Comparison of ENCODE assay signal across 17 mouse cellular contexts in the genomic region with DNA sequence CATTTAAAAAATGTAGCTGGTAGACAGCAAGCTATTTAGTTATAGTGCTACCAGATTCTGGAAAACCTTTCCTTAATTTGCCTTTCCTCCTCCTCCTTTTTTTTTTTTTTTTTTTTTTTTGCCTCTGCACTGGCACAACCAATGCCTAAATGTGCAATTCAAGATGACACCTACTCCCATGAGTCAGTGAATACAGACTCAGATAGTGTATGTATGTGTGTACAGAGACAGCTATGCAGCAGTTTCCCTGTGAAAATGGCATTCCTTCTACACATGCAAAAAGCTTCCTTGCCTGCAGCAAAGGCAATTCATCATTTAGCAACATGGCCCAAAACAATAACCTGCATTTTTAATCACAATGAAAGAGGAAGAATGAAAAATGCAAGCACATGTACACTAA.
DNase-seq lines count a peak whose midpoint lies in the region; ATAC-seq lines count a peak whose summit lies in the region.
"Had no signal": no experiment of that assay in that cellular context is flagged by ENCODE, and none has a peak within 500 bp of the region (broad histone marks: within the 10 kb centered on the region; RNA-seq: fewer than 3 reads in every experiment).

No protein-coding gene starts in this region.

- no peaks in the 10 kb centered on the region for H3K9me3 ChIP-seq in hindbrain, embryonic 14.5 days (ENCODE audit: control insufficient read depth, low read length)
- no peaks in the 10 kb centered on the region for H3K9me3 ChIP-seq in neural tube, embryonic 13.5 days
- H3K9me3 ChIP-seq in heart, embryonic 10.5 days: no peaks in the 10 kb centered on the region
- H3K9me3 ChIP-seq: embryonic facial prominence, embryonic 12.5 days; liver, embryonic 15.5 days had no signal

- H3K27me3 ChIP-seq in hindbrain, embryonic 14.5 days (ENCODE audit: control insufficient read depth, insufficient read depth, low read length): peaks cover 23% of the 10 kb centered on the region
- H3K27me3 ChIP-seq in neural tube, embryonic 13.5 days: peaks cover 25% of the 10 kb centered on the region
- H3K27me3 ChIP-seq in heart, embryonic 10.5 days (ENCODE audit: insufficient read depth, poor library complexity, severe bottlenecking): peaks cover 8% of the 10 kb centered on the region; the same call in 1 of the 2 replicates
- H3K27me3 ChIP-seq: liver, embryonic 15.5 days had no signal

- H3K27ac ChIP-seq in hindbrain, embryonic 14.5 days: peak overlapping the region; percentile 87
- peak overlapping the region; percentile 82; the same call in 1 of the 2 replicates for H3K27ac ChIP-seq in neural tube, embryonic 13.5 days (replicated peaks)
- H3K27ac ChIP-seq in heart, embryonic 10.5 days: no peak overlapping the region
- H3K27ac ChIP-seq: embryonic facial prominence, embryonic 12.5 days; liver, embryonic 15.5 days; stomach, postnatal 0 days had no signal

- H3K36me3 ChIP-seq in hindbrain, embryonic 14.5 days (replicated peaks; ENCODE audit: control insufficient read depth, insufficient read depth): no peaks in the 10 kb centered on the region
- no peaks in the 10 kb centered on the region for H3K36me3 ChIP-seq in neural tube, embryonic 13.5 days
- H3K36me3 ChIP-seq in heart, embryonic 10.5 days: no peaks in the 10 kb centered on the region
- H3K36me3 ChIP-seq: embryonic facial prominence, embryonic 12.5 days; liver, embryonic 15.5 days had no signal

- H3K4me2 ChIP-seq in hindbrain, embryonic 14.5 days (replicated peaks): peak overlapping the region; percentile 49
- peak overlapping the region; percentile 46 for H3K4me2 ChIP-seq in neural tube, embryonic 13.5 days
- H3K4me2 ChIP-seq: embryonic facial prominence, embryonic 12.5 days; liver, embryonic 15.5 days had no signal

- ATAC-seq in frontal cortex, adult (ENCODE audit: low TSS enrichment): peak; percentile 95
- ATAC-seq in hindbrain, embryonic 14.5 days (ENCODE audit: low FRiP score): 0 out of 2 replicates have a peak, but pooled peaks have one; percentile 59
- ATAC-seq in neural tube, embryonic 13.5 days (ENCODE audit: low read depth): peak; percentile 82
- ATAC-seq: lung, postnatal 0 days had no signal

- DNase-seq in frontal cortex, postnatal 25 days (ENCODE audit: low spot score in 2 of 2): no peak
- peak; percentile 66 for DNase-seq in brain, adult 2 months (ENCODE audit: low read depth, low spot score)
- peak; percentile 43 for DNase-seq in hindbrain, embryonic 14.5 days (ENCODE audit: low spot score)
- no peak for DNase-seq in heart, embryonic 10.5 days (ENCODE audit: low spot score)
- no peak for DNase-seq in adrenal gland, postnatal 4 days (ENCODE audit: low spot score in 2 of 2)
- DNase-seq: adrenal gland, adult 8-10 months; cerebellum, adult 18-20 months; kidney, adult 2 months; kidney, postnatal 14 days; thymus, postnatal 36 days had no signal

- peak overlapping the region; percentile 40 for H3K4me3 ChIP-seq in hindbrain, embryonic 14.5 days (replicated peaks; ENCODE audit: low read length)
- H3K4me3 ChIP-seq in neural tube, embryonic 13.5 days: peak overlapping the region; percentile 41
- H3K4me3 ChIP-seq in heart, embryonic 10.5 days: no peak overlapping the region
- H3K4me3 ChIP-seq: embryonic facial prominence, embryonic 12.5 days; liver, embryonic 15.5 days; myocyte had no signal

- no peaks in the 10 kb centered on the region for H3K4me1 ChIP-seq in hindbrain, embryonic 14.5 days (replicated peaks; ENCODE audit: control insufficient read depth, insufficient read depth, low read length)
- H3K4me1 ChIP-seq in neural tube, embryonic 13.5 days (replicated peaks): 0 out of 2 replicates have a peak, but pooled peaks cover 3% of the 10 kb centered on the region
- H3K4me1 ChIP-seq in heart, embryonic 10.5 days: no peaks in the 10 kb centered on the region
- H3K4me1 ChIP-seq: embryonic facial prominence, embryonic 12.5 days; liver, embryonic 15.5 days had no signal

- H3K9ac ChIP-seq in hindbrain, embryonic 14.5 days: peak overlapping the region; percentile 68
- peak overlapping the region; percentile 70; the same call in 1 of the 2 replicates for H3K9ac ChIP-seq in neural tube, embryonic 13.5 days
- H3K9ac ChIP-seq: embryonic facial prominence, embryonic 12.5 days; liver, embryonic 15.5 days had no signal

Comparison
In these comparisons a context has a peak if more than half of its experiments do, and no peak if none do; other contexts are left out.
1. DNase-seq: peak in brain, adult 2 months (single experiment) and hindbrain, embryonic 14.5 days (single experiment); none in frontal cortex, postnatal 25 days (0 of 2), heart, embryonic 10.5 days (single experiment) and adrenal gland, postnatal 4 days (0 of 2).
2. Peak in every context shown above with its lines, with median percentiles within 50 percentile points of each other: ATAC-seq.